Mouse (Mus musculus) heart, postnatal 36 days (tissue): ENCODE measurements around the gene Vezt. TPM values are rescaled to one million over a fixed set of nuclear protein-coding genes. Genes with fewer than 3 reads are reported as not detected.
A peak's percentile ranks its signal among the peaks of the same experiment; 100 is the strongest.

Experiments
- DNase-seq, 2 experiments: peaks; one replicate each; pipeline ENCODE4 v3.0.0; 2021 to 2022
- intact Hi-C: fragments of 180-260 bp; cut with DNase I; formaldehyde crosslinking; loops from one replicate; pipeline ENCODE4 v1.15.1; 2025
- total RNA-seq, 2 experiments: library from RNA; stranded (reverse); gene quantifications; 2 replicates each; pipeline ENCODE4 v1.2.3; 2021

Gene Vezt
- total RNA-seq, 2 experiments from 2014 or later = 42.8 to 43.2 TPM

DNA sequence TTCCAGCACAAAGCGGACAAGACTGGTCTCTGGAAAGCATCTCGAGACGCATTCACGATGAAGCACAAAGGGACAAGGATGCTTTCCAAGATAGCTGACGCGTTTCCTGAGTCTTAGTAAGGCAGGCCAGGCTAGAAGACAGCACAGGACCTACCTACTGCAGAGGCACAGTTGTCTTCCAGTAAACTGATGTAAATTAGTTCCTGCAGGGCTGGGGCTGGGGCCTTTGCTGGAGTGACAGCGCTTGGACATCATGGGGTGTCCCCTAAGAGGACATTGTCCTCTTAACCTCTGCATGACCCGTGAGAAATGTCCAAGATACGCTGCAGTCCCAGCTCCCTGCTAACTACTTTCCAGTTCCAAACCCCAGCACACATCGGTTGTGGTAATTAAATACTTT, 66.3 kb downstream of the Vezt start:
- intact Hi-C loops = no loop called here

DNA sequence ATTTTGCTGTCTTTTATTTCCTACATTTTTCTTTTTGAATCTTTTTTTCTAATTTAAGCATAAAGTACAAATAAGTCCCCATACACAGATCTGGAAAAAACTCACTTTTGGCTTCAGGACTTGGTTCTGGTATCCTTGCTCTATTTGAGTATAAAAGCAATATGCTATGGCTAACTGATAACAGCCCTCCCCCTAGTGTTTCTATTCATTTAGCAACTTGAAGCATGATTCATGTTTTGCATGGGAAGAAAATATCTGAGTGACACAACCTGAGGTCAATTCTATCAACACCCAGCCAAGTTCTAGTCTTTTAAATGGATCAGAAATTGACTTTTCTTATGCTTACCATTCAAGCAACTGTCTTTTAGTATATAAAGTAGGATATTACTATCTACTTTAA, 68.1 kb downstream of the Vezt start:
- no peak for DNase-seq
- intact Hi-C loops = no loop called here

More for the DNA sequence above, 66.3 kb downstream of the Vezt start:
- no peak for DNase-seq

DNA sequence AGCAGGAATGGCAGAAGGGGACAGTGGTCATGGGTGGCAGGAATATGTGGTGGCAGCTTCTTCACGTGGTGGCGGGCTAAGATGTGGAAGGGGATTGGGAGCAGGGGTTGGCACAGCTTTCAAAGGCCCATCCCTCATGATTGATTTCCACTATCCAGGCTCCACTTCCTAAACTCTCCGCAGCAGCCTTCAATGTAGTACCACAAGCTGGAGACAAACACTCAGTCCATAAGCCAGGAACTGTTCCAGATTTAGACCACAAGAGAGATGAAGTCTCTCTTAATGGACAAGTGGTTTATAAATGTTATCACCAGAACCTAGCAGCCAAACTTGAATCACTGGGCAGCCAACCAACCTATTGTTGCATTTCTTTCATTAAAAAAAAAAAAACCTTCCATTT, 81.6 kb downstream of the Vezt start:
- intact Hi-C loops = no loop called here
- no peak for DNase-seq

DNA sequence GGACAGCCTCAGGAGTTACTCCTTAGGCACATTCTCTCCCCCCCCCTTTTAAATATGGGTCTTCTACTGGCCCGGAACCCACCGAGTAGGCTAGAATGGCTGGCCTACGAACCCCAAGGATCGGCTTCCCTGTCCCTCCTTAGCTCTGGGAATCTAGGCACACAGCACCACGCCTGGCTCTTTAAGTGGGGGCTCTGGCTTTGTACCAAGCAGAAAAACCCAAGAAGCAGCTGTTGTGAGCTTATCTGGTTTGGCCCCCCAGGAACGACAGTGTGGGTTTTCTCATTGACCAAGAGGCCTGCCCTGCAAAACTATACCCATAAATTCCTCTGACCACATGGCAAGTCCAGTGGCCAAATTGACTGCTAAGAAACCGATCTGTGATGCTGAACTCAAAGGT, 82.1 kb downstream of the Vezt start:
- no peak for DNase-seq
- intact Hi-C loops = no loop called here

- intact Hi-C loops = no loop called here
- no peak for DNase-seq
These were observed 84.6 kb downstream of the Vezt start for GRCm38 (mm10) chr10:93950991-93951390.

DNA sequence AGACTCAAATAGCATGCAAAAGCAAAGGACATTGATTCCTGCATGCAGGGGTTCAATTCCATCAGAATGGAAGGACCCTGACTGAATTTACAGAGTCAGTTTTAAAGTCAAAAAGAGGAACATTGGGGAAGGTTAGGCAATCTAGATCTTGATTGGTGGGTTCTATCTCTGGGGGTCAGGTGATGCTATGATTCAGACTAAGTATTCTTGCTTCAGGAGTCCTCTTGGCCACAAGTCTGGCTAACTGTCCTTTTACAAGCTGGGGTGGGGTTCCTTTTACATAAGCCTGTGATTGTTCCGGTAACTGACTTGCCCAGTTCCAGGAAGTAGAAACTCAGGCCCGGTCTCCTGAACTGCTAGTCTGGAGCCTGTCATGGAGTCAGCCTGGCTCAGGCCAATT, 85.7 kb downstream of the Vezt start:
- intact Hi-C loops = no loop called here
- no peak for DNase-seq

- intact Hi-C loops = loop anchor here (1.0 kb wide), 1 partner anchor 170 kb away; no protein-coding TSS in a partner anchor
- DNase-seq = no peak
These were observed 89.6 kb downstream of the Vezt start for GRCm38 (mm10) chr10:93945843-93946499.

- intact Hi-C loops = loop anchor here (1.0 kb wide), 1 partner anchor 171 kb away; no protein-coding TSS in a partner anchor
- peak in 1 of 2 experiments; percentile 13 for DNase-seq
These were observed 90.3 kb downstream of the Vezt start for GRCm38 (mm10) chr10:93945364-93945763.

- intact Hi-C loops = no loop called here
- DNase-seq = peak in 1 of 2 experiments; percentile 10
These were observed 91.4 kb downstream of the Vezt start for GRCm38 (mm10) chr10:93944241-93944640.

- no peak for DNase-seq
- intact Hi-C loops = no loop called here
These were observed 95.3 kb downstream of the Vezt start for GRCm38 (mm10) chr10:93940279-93940678.

GRCm38 (mm10) chr10:93939676-93940075, 95.9 kb downstream of the Vezt start:
- intact Hi-C loops = no loop called here
- DNase-seq = no peak

- intact Hi-C loops = no loop called here
- no peak for DNase-seq
These were observed 96.8 kb downstream of the Vezt start for GRCm38 (mm10) chr10:93938844-93939271.

GRCm38 (mm10) chr10:93933980-93934379, 101.6 kb downstream of the Vezt start:
- intact Hi-C loops = no loop called here
- DNase-seq = peak; percentile 17 to 19

GRCm38 (mm10) chr10:93932861-93933260, 102.8 kb downstream of the Vezt start:
- intact Hi-C loops = no loop called here
- no peak for DNase-seq

- DNase-seq = no peak
- intact Hi-C loops = no loop called here
These were observed 103.6 kb downstream of the Vezt start for GRCm38 (mm10) chr10:93932020-93932419.

DNA sequence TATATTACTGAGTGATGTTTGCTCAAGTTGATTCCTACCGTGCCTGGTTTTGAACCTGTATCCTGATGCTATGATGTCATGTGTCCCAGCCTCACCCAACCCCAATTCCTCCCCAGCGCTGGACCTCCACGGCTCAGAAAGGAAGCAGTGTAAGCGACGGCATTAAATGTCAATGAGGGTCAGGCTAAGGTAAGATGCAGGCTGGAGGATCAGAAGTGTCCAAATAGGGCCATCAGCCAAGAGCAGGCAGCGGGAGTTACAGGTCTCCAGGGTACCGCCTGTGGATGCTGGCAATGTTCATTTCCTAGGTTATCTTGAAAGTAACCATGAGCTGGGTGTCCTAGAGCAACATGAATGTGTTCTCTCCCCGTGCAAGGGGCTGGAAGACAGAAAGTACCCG, 104.2 kb downstream of the Vezt start:
- DNase-seq = no peak

DNA sequence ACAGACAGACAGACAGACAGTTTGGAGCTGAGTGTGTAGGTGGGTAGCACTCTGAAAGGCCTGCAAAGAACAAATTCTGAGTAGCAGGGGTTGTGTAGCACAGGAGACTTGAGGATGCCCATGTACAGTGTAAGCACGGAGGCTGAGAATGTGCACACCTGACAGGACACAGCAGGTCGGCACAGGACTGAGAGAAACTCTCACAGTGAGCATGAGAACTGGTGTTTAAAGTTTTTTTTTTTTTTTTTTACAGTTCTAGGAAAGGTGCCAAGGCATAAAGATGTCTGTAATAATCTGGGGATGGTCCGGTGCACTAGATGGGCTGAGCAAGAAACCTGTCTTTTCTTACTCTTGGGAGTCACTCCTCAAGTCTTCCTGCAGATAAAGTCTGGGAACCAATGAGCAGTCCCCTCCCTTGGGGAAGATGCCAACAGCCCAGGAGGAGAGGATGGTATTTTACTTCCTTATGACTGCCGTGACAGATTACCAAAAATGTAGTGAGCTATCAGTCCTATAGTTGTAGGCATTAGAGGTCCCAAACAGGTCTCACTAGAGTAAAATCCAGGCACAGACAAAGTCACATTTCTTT, 105.3 kb downstream of the Vezt start:
- no peak for DNase-seq
- intact Hi-C loops = no loop called here

More for the DNA sequence above, 104.2 kb downstream of the Vezt start:
- intact Hi-C loops = no loop called here

DNA sequence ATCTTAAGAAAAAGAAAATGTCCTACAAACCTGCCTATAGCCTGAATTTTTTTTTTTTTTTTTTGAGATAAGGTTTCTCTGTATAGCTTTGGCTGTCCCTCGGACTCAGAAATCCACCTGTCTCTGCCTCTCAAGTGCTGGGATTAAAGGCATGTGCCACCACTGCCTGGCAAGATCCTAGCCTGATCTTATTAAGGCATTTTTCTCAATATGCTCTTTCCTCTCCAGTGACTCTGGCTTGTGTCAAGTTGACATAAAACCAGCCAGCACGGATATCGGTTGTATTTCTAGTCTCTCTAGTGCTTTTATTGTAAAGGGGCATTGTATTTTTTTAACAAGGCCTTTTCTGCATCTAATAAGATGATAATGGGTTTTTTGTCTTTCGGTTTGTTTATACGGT, 111.0 kb downstream of the Vezt start:
- intact Hi-C loops = no loop called here
- no peak for DNase-seq

- DNase-seq = no peak
- intact Hi-C loops = no loop called here
These were observed 114.5 kb downstream of the Vezt start for GRCm38 (mm10) chr10:93921160-93921559.

GRCm38 (mm10) chr10:93919227-93919626, 116.4 kb downstream of the Vezt start:
- DNase-seq = peak; percentile 33 to 50
- intact Hi-C loops = loop anchor here (2.0 kb wide), 1 partner anchor 30 kb away; no protein-coding TSS in a partner anchor

- peak; percentile 42 to 57 for DNase-seq
- intact Hi-C loops = loop anchor here (2.0 kb wide), 1 partner anchor 30 kb away; no protein-coding TSS in a partner anchor
These were observed 116.9 kb downstream of the Vezt start for GRCm38 (mm10) chr10:93918701-93919100.

- no peak for DNase-seq
- intact Hi-C loops = loop anchor here (2.0 kb wide), 1 partner anchor 29 kb away; no protein-coding TSS in a partner anchor
These were observed 117.5 kb downstream of the Vezt start for GRCm38 (mm10) chr10:93918087-93918486.
